Mouse (Mus musculus): Measurements from ENCODE around the gene Cdr2l.

Cdr2l gene

DNA sequence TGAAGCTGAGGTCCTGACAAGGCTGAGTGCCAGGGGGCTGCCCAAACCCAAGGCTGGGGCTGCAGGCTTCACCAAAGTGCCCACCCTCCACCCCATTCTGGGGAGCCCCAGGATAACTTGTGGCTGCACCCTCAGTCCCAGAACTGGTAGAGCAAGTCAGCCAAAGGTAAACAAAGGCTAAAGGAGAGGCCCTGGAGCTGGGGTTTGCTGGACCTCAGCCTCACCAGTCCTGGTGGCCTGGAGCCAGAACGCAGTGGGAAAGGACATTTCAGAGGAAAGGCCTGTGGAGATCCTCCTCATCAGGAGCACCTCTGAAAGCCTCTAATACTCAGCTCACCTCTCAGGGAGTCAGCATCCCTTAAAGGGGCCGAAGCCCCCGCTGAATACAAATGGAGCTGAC is 17.6 kb upstream of the Cdr2l start:
- no peaks in the 10 kb centered on the region for H3K36me3 ChIP-seq (ENCODE audit: insufficient read depth, low read length)
- no peak for TF ChIP-seq POU5F1 (IDR thresholded peaks at IDR 0.05; ENCODE audit: borderline replicate concordance, low read length)
- TF ChIP-seq NANOG (IDR thresholded peaks at IDR 0.05; ENCODE audit: borderline replicate concordance, low read length) = no peak
- TF ChIP-seq CTCF (conservative IDR thresholded peaks at IDR 0.05; ENCODE audit: low read length) = no peak

DNA sequence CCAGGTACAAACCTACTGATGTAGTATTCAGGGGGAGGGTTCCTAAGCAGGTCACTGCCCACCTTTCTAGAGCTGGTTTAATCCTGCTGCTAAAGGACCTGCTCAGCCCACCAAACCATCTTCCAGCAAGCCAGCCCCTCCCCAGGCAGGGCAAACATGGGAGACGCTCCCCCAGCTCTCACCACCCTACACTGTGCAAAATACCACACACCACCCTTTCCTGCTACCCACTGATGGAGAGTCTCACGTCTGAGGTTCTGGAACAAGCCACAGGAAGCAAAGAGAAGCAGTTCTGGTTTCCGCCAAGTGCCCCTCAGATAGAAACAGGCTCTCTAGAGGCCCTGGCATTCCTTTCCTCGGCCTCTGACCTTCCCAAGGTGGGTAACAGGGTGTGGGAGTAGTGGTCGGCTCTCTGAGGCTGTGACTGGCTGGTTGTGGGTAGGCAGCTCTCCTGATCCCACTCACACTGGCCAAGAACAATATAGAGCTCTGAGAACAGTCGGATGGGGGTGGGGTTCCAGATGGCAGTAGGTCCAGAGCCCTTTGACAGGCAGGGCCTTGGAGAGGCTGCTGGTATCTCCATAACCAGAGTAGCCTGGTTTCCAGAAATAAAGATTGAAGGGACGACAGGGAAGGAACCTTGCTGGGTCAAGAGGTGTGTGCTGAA is 15.5 kb upstream of the Cdr2l start:
- peaks cover 17% of the 10 kb centered on the region for H3K4me1 ChIP-seq (replicated peaks; ENCODE audit: low read depth, low read length)
- TF ChIP-seq NANOG (IDR thresholded peaks at IDR 0.05; ENCODE audit: borderline replicate concordance, low read length) (no peak), CTCF (conservative IDR thresholded peaks at IDR 0.05; ENCODE audit: low read length) (no peak), POU5F1 (IDR thresholded peaks at IDR 0.05; ENCODE audit: borderline replicate concordance, low read length) (no peak)

More for the DNA sequence above, 17.6 kb upstream of the Cdr2l start:
- Histone ChIP-seq H3K9me3 (ENCODE audit: low read length) (no peaks in the 10 kb centered on the region), H3K27me3 (ENCODE audit: insufficient read depth, low read length) (peaks cover 64% of the 10 kb centered on the region), H3K4me3 (replicated peaks; ENCODE audit: low read length) (no peak overlapping the region), H3K4me1 (replicated peaks; ENCODE audit: low read depth, low read length) (peaks cover 25% of the 10 kb centered on the region)

DNA sequence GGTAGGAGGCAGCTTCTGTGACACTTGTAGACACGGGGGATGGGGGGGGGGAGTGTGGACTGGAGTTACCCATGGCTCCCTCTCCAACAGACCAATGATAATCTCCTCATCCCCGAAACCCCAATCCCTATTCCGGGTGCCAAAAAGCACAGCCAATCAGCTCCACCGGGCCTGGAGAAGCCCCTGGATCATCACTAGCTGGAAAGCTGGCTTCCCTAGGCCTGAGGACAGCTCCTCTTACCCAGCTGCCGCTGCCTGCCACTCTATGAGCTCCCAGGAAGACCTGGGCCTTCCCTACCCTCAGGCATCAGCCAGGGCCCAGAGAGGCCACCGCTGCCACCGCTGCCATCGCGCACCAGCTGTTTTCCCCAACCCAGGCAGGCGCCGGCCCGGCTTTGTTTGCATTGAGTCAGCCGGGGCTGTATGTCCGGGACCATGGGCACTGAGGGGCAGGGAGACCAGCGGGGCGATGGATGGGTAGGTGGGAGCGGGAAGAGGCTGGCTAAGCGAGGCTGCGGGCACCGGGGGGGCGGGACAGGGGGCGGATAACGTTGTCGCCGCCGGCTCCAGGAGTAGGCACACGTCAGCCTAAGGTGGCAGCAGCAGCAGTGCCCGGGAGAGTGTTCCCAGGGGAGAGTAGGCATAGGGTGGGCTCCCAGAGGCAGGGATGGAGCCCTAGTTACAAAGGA is 14.9 kb upstream of the Cdr2l start:
- Histone ChIP-seq H3K9me3 (ENCODE audit: low read length) (no peaks in the 10 kb centered on the region), H3K4me1 (replicated peaks; ENCODE audit: low read depth, low read length) (peaks cover 17% of the 10 kb centered on the region), H3K27me3 (ENCODE audit: insufficient read depth, low read length) (peaks cover 79% of the 10 kb centered on the region), H3K36me3 (ENCODE audit: insufficient read depth, low read length) (no peaks in the 10 kb centered on the region), H3K4me3 (replicated peaks; ENCODE audit: low read length) (peak overlapping the region; percentile 83)
- TF ChIP-seq NANOG (IDR thresholded peaks at IDR 0.05; ENCODE audit: borderline replicate concordance, low read length) (no peak), POU5F1 (IDR thresholded peaks at IDR 0.05; ENCODE audit: borderline replicate concordance, low read length) (no peak), CTCF (conservative IDR thresholded peaks at IDR 0.05; ENCODE audit: low read length) (no peak)

More for the DNA sequence above, 15.5 kb upstream of the Cdr2l start:
- no peaks in the 10 kb centered on the region for H3K9me3 ChIP-seq (ENCODE audit: low read length)
- no peaks in the 10 kb centered on the region for H3K36me3 ChIP-seq (ENCODE audit: insufficient read depth, low read length)
- peaks cover 76% of the 10 kb centered on the region for H3K27me3 ChIP-seq (ENCODE audit: insufficient read depth, low read length)
- H3K4me3 ChIP-seq (replicated peaks; ENCODE audit: low read length) = peak overlapping the region; percentile 83

DNA sequence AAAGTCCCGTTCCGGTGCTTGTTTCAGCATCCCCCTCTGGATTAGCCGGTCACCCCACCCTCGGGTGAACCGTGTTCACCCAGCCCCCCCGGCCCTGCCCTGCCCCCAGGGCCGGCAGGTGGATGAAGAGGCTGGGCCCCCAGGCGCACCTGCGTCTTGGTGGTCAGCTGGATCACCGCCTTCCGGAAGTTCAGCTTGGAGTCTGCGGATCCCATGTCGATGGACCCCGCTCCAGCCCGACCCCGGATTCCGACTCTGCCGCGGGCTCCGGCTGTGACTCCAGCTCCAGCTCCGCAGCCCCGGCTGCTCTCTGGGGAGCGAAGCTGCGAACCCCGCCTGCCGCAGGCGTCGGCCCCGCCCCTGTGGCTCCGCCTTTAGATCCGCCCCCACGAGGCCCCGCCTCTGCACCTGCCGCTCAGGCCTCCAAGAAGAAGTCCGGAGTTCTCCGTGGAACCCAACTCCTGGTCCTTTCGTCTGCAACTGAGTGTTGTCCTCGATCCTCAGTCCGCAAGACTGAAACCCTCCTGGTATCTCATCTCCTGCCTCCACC is 14.2 kb upstream of the Cdr2l start, which contains the start of gene Hid1:
Gene Hid1 (minus strand): TSS at position 362 of the 550 bp plus-strand sequence.
- Histone ChIP-seq H3K36me3 (ENCODE audit: insufficient read depth, low read length) (no peaks in the 10 kb centered on the region), H3K27me3 (ENCODE audit: insufficient read depth, low read length) (peaks cover 79% of the 10 kb centered on the region), H3K4me3 (replicated peaks; ENCODE audit: low read length) (peak within 1 kb of the TSS; percentile 83), H3K4me1 (replicated peaks; ENCODE audit: low read depth, low read length) (peaks cover 17% of the 10 kb centered on the region), H3K9me3 (ENCODE audit: low read length) (no peaks in the 10 kb centered on the region)
- TF ChIP-seq POU5F1 (IDR thresholded peaks at IDR 0.05; ENCODE audit: borderline replicate concordance, low read length) (no peak), NANOG (IDR thresholded peaks at IDR 0.05; ENCODE audit: borderline replicate concordance, low read length) (no peak), CTCF (conservative IDR thresholded peaks at IDR 0.05; ENCODE audit: low read length) (no peak)

DNA sequence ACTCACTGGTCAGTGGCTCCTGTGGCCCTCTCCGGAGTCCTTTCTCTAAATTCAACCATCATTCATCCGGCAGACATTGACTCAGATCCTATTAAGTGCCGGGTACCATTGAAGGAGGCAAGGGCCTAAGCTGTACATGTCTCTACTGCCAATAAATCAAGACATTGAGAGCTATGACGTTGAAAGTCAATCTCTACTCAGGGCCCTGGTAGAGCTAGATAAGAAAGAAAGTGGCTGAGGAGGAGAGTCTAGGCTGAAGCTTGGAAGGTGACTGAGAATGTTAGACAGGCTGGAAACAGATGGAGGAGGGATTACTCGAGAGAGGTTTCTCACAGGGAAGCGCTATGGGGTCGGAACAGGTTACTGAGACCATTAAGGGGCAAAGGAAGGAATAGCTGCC is 11.3 kb upstream of the Cdr2l start:
- no peaks in the 10 kb centered on the region for H3K9me3 ChIP-seq (ENCODE audit: low read length)
- TF ChIP-seq NANOG (IDR thresholded peaks at IDR 0.05; ENCODE audit: borderline replicate concordance, low read length) = no peak
- TF ChIP-seq CTCF (conservative IDR thresholded peaks at IDR 0.05; ENCODE audit: low read length) = no peak
- no peak for TF ChIP-seq POU5F1 (IDR thresholded peaks at IDR 0.05; ENCODE audit: borderline replicate concordance, low read length)

DNA sequence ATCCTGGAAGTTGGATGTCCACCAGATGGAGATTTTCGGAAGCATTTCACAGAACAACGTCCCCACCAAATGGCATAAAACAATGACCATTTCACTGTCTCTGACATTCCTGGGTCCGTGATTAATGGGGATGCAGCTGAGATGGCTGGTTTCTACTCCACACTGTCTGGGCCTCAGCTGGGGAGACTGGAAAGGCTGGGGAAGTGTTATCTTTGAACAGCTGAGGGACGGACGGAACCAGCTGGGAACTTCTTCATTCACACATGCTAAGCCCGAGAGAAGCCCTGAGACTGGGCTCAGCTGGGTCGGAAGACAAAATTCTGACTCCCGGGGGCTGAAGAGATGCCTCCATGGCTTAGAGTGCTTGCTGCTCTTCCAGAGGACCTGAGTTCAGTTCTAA is 10.4 kb upstream of the Cdr2l start:
- Histone ChIP-seq H3K36me3 (ENCODE audit: insufficient read depth, low read length) (no peaks in the 10 kb centered on the region), H3K4me3 (replicated peaks; ENCODE audit: low read length) (no peak overlapping the region), H3K9me3 (ENCODE audit: low read length) (no peaks in the 10 kb centered on the region), H3K4me1 (replicated peaks; ENCODE audit: low read depth, low read length) (peaks cover 23% of the 10 kb centered on the region), H3K27me3 (ENCODE audit: insufficient read depth, low read length) (peaks cover 89% of the 10 kb centered on the region)
- no peak for TF ChIP-seq CTCF (conservative IDR thresholded peaks at IDR 0.05; ENCODE audit: low read length)
- TF ChIP-seq POU5F1 (IDR thresholded peaks at IDR 0.05; ENCODE audit: borderline replicate concordance, low read length) = no peak
- no peak for TF ChIP-seq NANOG (IDR thresholded peaks at IDR 0.05; ENCODE audit: borderline replicate concordance, low read length)

More for the DNA sequence above, 11.3 kb upstream of the Cdr2l start:
- peaks cover 27% of the 10 kb centered on the region for H3K4me1 ChIP-seq (replicated peaks; ENCODE audit: low read depth, low read length)
- peaks cover 89% of the 10 kb centered on the region for H3K27me3 ChIP-seq (ENCODE audit: insufficient read depth, low read length)
- no peak overlapping the region for H3K4me3 ChIP-seq (replicated peaks; ENCODE audit: low read length)
- H3K36me3 ChIP-seq (ENCODE audit: insufficient read depth, low read length) = no peaks in the 10 kb centered on the region

DNA sequence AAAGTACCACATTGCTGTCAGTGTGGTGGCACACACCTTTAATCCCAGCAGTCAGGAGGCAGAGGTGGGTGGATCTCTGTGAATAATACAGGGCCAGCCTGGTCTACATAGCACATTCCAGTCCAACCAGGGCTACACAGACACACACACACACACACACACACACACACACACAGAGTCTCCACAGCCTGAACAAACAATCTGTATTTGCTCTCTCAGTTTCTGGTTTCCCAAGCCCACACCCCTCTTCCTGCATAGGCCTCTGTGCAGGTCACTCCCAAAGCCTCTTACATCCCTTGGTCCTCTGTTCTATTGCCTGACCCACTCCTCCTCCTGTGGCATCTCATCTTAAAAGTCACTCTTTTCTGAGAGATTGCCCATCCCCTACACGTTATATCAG is 9.7 kb upstream of the Cdr2l start:
- Histone ChIP-seq H3K27me3 (ENCODE audit: insufficient read depth, low read length) (peaks cover 87% of the 10 kb centered on the region), H3K9me3 (ENCODE audit: low read length) (no peaks in the 10 kb centered on the region), H3K4me1 (replicated peaks; ENCODE audit: low read depth, low read length) (peaks cover 16% of the 10 kb centered on the region), H3K36me3 (ENCODE audit: insufficient read depth, low read length) (no peaks in the 10 kb centered on the region), H3K4me3 (replicated peaks; ENCODE audit: low read length) (no peak overlapping the region)
- TF ChIP-seq CTCF (conservative IDR thresholded peaks at IDR 0.05; ENCODE audit: low read length) (no peak), POU5F1 (IDR thresholded peaks at IDR 0.05; ENCODE audit: borderline replicate concordance, low read length) (no peak), NANOG (IDR thresholded peaks at IDR 0.05; ENCODE audit: borderline replicate concordance, low read length) (no peak)

DNA sequence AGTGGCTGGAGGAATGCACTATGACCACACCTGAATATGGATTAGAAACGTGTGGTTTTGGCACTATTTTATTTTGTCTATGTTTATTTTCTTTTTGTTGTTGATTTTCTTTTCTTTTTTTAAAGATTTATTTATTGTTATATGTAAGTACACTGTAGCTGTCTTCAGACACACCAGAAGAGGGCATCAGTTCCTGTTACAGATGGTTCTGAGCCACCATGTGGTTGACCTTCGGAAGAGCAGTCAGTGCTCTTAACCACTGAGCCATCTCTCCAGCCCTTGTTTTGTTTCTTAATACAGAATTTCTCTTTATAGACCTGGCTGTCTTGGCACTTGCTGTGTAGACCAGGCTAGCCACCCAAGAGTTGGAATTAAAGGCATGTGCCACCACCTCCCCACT is 9.0 kb upstream of the Cdr2l start:
- Histone ChIP-seq H3K27me3 (ENCODE audit: insufficient read depth, low read length) (peaks cover 85% of the 10 kb centered on the region), H3K4me3 (replicated peaks; ENCODE audit: low read length) (no peak overlapping the region), H3K9me3 (ENCODE audit: low read length) (no peaks in the 10 kb centered on the region), H3K36me3 (ENCODE audit: insufficient read depth, low read length) (no peaks in the 10 kb centered on the region), H3K4me1 (replicated peaks; ENCODE audit: low read depth, low read length) (peaks cover 11% of the 10 kb centered on the region)
- TF ChIP-seq POU5F1 (IDR thresholded peaks at IDR 0.05; ENCODE audit: borderline replicate concordance, low read length) (no peak), CTCF (conservative IDR thresholded peaks at IDR 0.05; ENCODE audit: low read length) (no peak), NANOG (IDR thresholded peaks at IDR 0.05; ENCODE audit: borderline replicate concordance, low read length) (no peak)
